Mouse (Mus musculus) limb, embryonic 12.5 days (tissue): ENCODE data around the gene Fgd6. TPM values are rescaled to one million over a fixed set of nuclear protein-coding genes. Genes with fewer than 3 reads are reported as not detected.

Experiments used
- ATAC-seq: fragments of 200-750 bp; cut with Nextera tagmentation; 2 replicates; pipeline ENCODE4 v1.8.0; 2017; ENCODE audit warnings: low read depth, moderate TSS enrichment; ENCODE audit not compliant: insufficient number of reproducible peaks, insufficient read depth, low FRiP score, low TSS enrichment
- H3K27ac ChIP-seq: fragments of 300-500 bp; sonication (generic); 2 replicates; pipeline ENCODE4 v1.5.1; 2016; ENCODE audit warnings: mild to moderate bottlenecking, moderate library complexity
- H3K27me3 ChIP-seq: fragments of 300-500 bp; sonication (generic); 2 replicates; pipeline ENCODE4 v1.6.1; 2016; ENCODE audit warnings: mild to moderate bottlenecking, moderate library complexity
- H3K36me3 ChIP-seq: fragments of 300-500 bp; sonication (generic); 2 replicates; pipeline ENCODE4 v1.6.1; 2016; ENCODE audit warnings: mild to moderate bottlenecking, moderate library complexity
- H3K4me1 ChIP-seq: fragments of 300-500 bp; sonication (generic); replicated peaks from 2 replicates; pipeline ENCODE4 v1.6.1; 2016
- H3K4me2 ChIP-seq: fragments of 300-500 bp; sonication (generic); 2 replicates; pipeline ENCODE4 v1.6.1; 2016; ENCODE audit warnings: mild to moderate bottlenecking, moderate library complexity
- H3K4me3 ChIP-seq: fragments of 300-500 bp; sonication (generic); replicated peaks from 2 replicates; pipeline ENCODE4 v1.5.1; 2016; ENCODE audit warnings: mild to moderate bottlenecking
- H3K9ac ChIP-seq: fragments of 300-500 bp; sonication (generic); replicated peaks from 2 replicates; pipeline ENCODE4 v1.6.1; 2016; ENCODE audit warnings: mild to moderate bottlenecking, moderate library complexity
- H3K9me3 ChIP-seq: fragments of 300-500 bp; sonication (generic); 2 replicates; pipeline ENCODE4 v1.6.1; 2016; ENCODE audit warnings: mild to moderate bottlenecking, moderate library complexity
- WGBS: fragments of 180-500 bp; shearing (Covaris S2); methylation state at CpG from one replicate; pipeline ENCODE4 v1.1.7; 2016; 5-methylcytosine and 5-hydroxymethylcytosine counted together
- polyA plus RNA-seq: library from polyadenylated mRNA; unstranded; fragments of >200 nt; fragmentation: Nextera tagmentation; extraction: Ambion mirVana; gene quantifications from 2 replicates; pipeline ENCODE4 v1.2.1, GENCODE M21; 2016

Gene Fgd6
- polyA plus RNA-seq, 1 experiment from 2014 or later = 4.6 TPM

GRCm38 (mm10) chr10:94162031-94162430 is 126.2 kb downstream of the Fgd6 start:
- Histone ChIP-seq H3K9me3 (no peaks in the 10 kb centered on the region), H3K27me3 (no peaks in the 10 kb centered on the region), H3K4me3 (no peak overlapping the region), H3K4me2 (no peak overlapping the region), H3K9ac (no peak overlapping the region), H3K4me1 (no peaks in the 10 kb centered on the region), H3K36me3 (peaks cover 76% of the 10 kb centered on the region), H3K27ac (no peak overlapping the region)
- WGBS = 93% methylated on average over 7 of the region's 7 CpGs
- no peak for ATAC-seq

- H3K27me3 ChIP-seq = no peaks in the 10 kb centered on the region
- no peak overlapping the region for H3K4me3 ChIP-seq
- no peak overlapping the region for H3K27ac ChIP-seq
- ATAC-seq = no peak
- H3K9me3 ChIP-seq = no peaks in the 10 kb centered on the region
- peaks cover 79% of the 10 kb centered on the region for H3K36me3 ChIP-seq
- no peaks in the 10 kb centered on the region for H3K4me1 ChIP-seq
- WGBS = 79% methylated on average over 5 of the region's 5 CpGs
- no peak overlapping the region for H3K4me2 ChIP-seq
- H3K9ac ChIP-seq = no peak overlapping the region
Observed at GRCm38 (mm10) chr10:94164104-94164845, 128.5 kb downstream of the Fgd6 start.

- no peak for ATAC-seq
- WGBS = 89% methylated on average over 16 of the region's 16 CpGs
Observed at GRCm38 (mm10) chr10:94165426-94165825, 129.6 kb downstream of the Fgd6 start.

DNA sequence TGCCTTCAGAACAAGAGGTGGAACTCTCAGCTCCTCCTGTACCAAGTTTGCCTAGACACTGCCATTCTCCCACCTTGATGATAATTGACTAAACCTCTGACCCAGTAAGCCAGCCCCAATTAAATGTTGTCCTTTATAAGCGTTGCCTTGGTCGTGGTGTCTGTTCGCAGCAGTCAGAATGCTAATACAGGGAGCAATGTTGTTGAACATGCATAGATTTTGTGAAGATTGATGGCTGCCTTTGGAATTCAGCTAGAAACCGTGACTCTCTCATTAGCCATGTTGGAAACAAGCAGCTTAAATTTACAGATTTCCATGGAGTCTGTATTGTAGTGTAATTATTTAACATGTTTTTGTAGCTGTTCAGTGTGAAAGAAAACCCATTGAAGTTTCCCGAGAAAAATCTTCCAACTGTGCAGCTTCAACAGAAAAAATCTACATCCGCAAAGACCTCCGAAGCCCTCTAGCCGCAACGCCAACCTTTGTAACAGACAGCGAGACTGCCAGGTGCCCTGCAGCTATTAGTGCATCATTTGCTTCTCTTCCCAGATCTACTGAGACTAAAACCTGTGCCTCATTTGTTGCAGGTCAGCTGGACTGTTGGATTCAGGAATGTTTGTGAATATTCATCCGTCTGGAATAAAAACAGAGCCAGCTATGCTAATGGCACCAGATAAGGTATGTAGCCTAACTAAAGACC is 131.4 kb downstream of the Fgd6 start:
- Histone ChIP-seq H3K4me2 (no peak overlapping the region), H3K4me1 (no peaks in the 10 kb centered on the region), H3K36me3 (peaks cover 84% of the 10 kb centered on the region), H3K27ac (no peak overlapping the region), H3K27me3 (no peaks in the 10 kb centered on the region), H3K4me3 (no peak overlapping the region), H3K9me3 (0 out of 2 replicates have a peak, but pooled peaks cover 5% of the 10 kb centered on the region), H3K9ac (no peak overlapping the region)
- WGBS = 92% methylated on average over 11 of the region's 11 CpGs
- no peak for ATAC-seq

More at GRCm38 (mm10) chr10:94165426-94165825, 129.6 kb downstream of the Fgd6 start:
- Histone ChIP-seq H3K9ac (no peak overlapping the region), H3K4me2 (no peak overlapping the region), H3K27me3 (no peaks in the 10 kb centered on the region), H3K27ac (no peak overlapping the region), H3K36me3 (peaks cover 80% of the 10 kb centered on the region), H3K9me3 (0 out of 2 replicates have a peak, but pooled peaks cover 5% of the 10 kb centered on the region), H3K4me1 (no peaks in the 10 kb centered on the region), H3K4me3 (no peak overlapping the region)

DNA sequence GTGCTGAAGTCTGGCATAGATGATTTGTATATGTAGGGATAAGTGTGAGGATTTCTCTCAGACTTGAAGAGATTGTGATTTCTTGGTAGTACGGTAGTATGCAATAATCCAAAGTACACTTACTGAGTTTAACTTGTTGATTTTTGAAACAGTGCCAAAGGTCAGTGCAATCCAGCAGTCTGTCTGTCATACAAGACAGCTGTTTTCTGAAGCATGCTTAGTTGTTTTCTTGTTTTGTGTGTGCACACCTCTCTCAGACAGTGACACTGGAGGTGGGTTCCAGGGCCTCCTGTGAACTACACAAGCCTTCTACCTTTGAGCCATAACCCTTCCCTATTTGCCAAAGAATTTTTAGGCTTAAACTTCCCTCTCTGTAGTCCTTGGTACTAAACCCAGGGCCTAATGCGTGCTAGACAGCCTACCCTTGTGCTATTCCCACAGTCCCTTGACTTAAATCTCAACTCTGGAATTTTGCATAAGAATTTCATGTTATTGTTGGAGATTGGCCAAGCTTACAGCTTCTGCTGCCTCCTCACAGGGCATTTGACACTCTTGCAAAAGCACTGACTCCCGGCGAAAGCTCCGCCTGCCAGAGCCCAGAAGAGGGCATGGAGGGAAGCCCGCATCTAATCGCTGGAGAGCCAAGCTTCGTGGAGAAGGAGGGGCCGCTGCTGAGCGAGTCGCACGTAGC is 135.8 kb downstream of the Fgd6 start:
- Histone ChIP-seq H3K27me3 (no peaks in the 10 kb centered on the region), H3K36me3 (peaks cover 92% of the 10 kb centered on the region)

DNA sequence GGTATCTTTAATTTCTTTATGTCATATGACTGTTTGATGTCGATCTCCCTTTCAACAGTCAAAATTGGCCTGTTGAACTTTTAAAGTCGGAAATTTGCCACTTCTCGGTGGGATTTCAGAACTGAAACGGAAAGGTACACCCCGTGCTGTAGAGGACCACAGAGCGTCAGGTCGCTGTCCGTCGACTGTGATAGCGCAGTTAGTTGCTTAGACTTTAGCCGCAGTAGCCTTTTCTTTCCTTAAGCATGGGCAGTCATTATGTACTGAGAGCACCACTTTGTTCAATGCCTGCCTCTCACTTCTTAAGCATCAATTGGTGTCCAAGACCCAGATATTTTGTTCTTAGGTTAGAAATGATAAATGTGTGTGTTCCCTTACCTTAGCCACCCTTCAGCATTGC is 136.3 kb downstream of the Fgd6 start:
- no peaks in the 10 kb centered on the region for H3K27me3 ChIP-seq
- no peak overlapping the region for H3K4me2 ChIP-seq
- WGBS = 83% methylated on average over 11 of the region's 11 CpGs
- H3K4me1 ChIP-seq = no peaks in the 10 kb centered on the region
- H3K9me3 ChIP-seq = 0 out of 2 replicates have a peak, but pooled peaks cover 5% of the 10 kb centered on the region
- H3K36me3 ChIP-seq = peaks cover 90% of the 10 kb centered on the region
- no peak overlapping the region for H3K4me3 ChIP-seq
- H3K27ac ChIP-seq = no peak overlapping the region
- ATAC-seq = no peak
- H3K9ac ChIP-seq = no peak overlapping the region

More for the DNA sequence above, 135.8 kb downstream of the Fgd6 start:
- no peak overlapping the region for H3K4me2 ChIP-seq
- WGBS = 78% methylated on average over 12 of the region's 12 CpGs
- no peak for ATAC-seq
- H3K4me1 ChIP-seq = no peaks in the 10 kb centered on the region
- H3K27ac ChIP-seq = no peak overlapping the region
- H3K9me3 ChIP-seq = 0 out of 2 replicates have a peak, but pooled peaks cover 5% of the 10 kb centered on the region
- no peak overlapping the region for H3K9ac ChIP-seq
- H3K4me3 ChIP-seq = no peak overlapping the region

- H3K27me3 ChIP-seq = no peaks in the 10 kb centered on the region
- H3K9ac ChIP-seq = no peak overlapping the region
- no peaks in the 10 kb centered on the region for H3K4me1 ChIP-seq
- WGBS = 76% methylated on average over 6 of the region's 6 CpGs
- 0 out of 2 replicates have a peak, but pooled peaks cover 5% of the 10 kb centered on the region for H3K9me3 ChIP-seq
- H3K27ac ChIP-seq = no peak overlapping the region
- no peak overlapping the region for H3K4me3 ChIP-seq
- peaks cover 84% of the 10 kb centered on the region for H3K36me3 ChIP-seq
- no peak overlapping the region for H3K4me2 ChIP-seq
- no peak for ATAC-seq
Observed at GRCm38 (mm10) chr10:94172706-94173105, 136.9 kb downstream of the Fgd6 start.

DNA sequence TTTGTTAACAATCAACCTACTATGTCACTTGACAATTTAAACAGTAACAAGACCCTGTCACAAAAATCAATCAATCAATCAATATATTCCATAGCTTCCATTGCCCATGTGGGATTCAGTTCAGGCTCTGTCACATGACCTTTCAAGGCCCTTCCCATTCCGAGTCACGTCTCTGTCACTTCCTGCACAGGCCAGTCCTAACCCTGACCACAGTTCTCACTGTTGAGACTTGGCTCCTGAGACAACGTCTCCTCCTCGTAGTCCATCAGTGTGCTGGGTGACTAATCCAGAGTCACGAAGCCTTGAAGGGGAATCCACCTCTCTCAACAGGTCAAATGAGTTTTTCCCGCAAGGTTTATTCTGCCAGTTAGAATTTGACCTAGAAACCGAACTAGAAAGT is 138.9 kb downstream of the Fgd6 start:
- H3K9ac ChIP-seq = no peak overlapping the region
- H3K36me3 ChIP-seq = peaks cover 71% of the 10 kb centered on the region
- no peaks in the 10 kb centered on the region for H3K27me3 ChIP-seq
- WGBS = 82% methylated on average over 7 of the region's 7 CpGs
- H3K9me3 ChIP-seq = 0 out of 2 replicates have a peak, but pooled peaks cover 5% of the 10 kb centered on the region
- H3K27ac ChIP-seq = no peak overlapping the region
- no peak for ATAC-seq
- no peaks in the 10 kb centered on the region for H3K4me1 ChIP-seq
- H3K4me2 ChIP-seq = no peak overlapping the region
- H3K4me3 ChIP-seq = no peak overlapping the region

- Histone ChIP-seq H3K36me3 (peaks cover 77% of the 10 kb centered on the region), H3K4me3 (no peak overlapping the region), H3K4me1 (no peaks in the 10 kb centered on the region), H3K27me3 (no peaks in the 10 kb centered on the region), H3K9me3 (no peaks in the 10 kb centered on the region), H3K4me2 (no peak overlapping the region), H3K9ac (no peak overlapping the region), H3K27ac (no peak overlapping the region)
- ATAC-seq = no peak
- 68% methylated on average over 4 of the region's 4 CpGs for WGBS
Observed at GRCm38 (mm10) chr10:94183199-94183598, 147.4 kb downstream of the Fgd6 start.
